Mouse (Mus musculus): ENCODE data around the gene Nr3c2. TPM values are rescaled to one million over a fixed set of nuclear protein-coding genes. Genes with fewer than 3 reads are reported as not detected.
A peak's percentile ranks its signal among the peaks of the same experiment; 100 is the strongest.

Gene Nr3c2
- polyA plus RNA-seq, 1 experiment, result 1.2 TPM

GRCm38 (mm10) chr8:76898721-76899410 lies 376 bp upstream of the Nr3c2 start:
- Histone ChIP-seq H3K4me1 (ENCODE audit: control insufficient read depth, insufficient read depth, low read length) (no peaks in the 10 kb centered on the region), H3K9ac (ENCODE audit: low read depth, poor library complexity, severe bottlenecking) (peak overlapping the region; percentile 64; the same call in 1 of the 2 replicates), H3K9me3 (replicated peaks; ENCODE audit: control insufficient read depth, insufficient read depth, low read length, poor library complexity, severe bottlenecking) (no peaks in the 10 kb centered on the region), H3K4me3 (ENCODE audit: low read depth, low read length) (peak overlapping the region; percentile 88), H3K27ac (ENCODE audit: insufficient read depth, low read length) (no peak overlapping the region), H3K27me3 (ENCODE audit: control insufficient read depth, insufficient read depth, low read length, poor library complexity, severe bottlenecking) (peaks cover 23% of the 10 kb centered on the region), H3K36me3 (ENCODE audit: control insufficient read depth, insufficient read depth, low read length, poor library complexity, severe bottlenecking) (no peaks in the 10 kb centered on the region)
- TF ChIP-seq EP300 (IDR thresholded peaks at IDR 0.05; ENCODE audit: insufficient read depth, low read depth, low read length), result no peak
- no peak for TF ChIP-seq POLR2A (IDR thresholded peaks at IDR 0.05; ENCODE audit: insufficient read depth, low read length)
- no peak for TF ChIP-seq CTCF (IDR thresholded peaks at IDR 0.05; ENCODE audit: low read depth, low read length)

- H3K27me3 ChIP-seq (ENCODE audit: control insufficient read depth, insufficient read depth, low read length, poor library complexity, severe bottlenecking), result peaks cover 29% of the 10 kb centered on the region
- H3K36me3 ChIP-seq (ENCODE audit: control insufficient read depth, insufficient read depth, low read length, poor library complexity, severe bottlenecking), result no peaks in the 10 kb centered on the region
- no peak overlapping the region for H3K27ac ChIP-seq (ENCODE audit: insufficient read depth, low read length)
- TF ChIP-seq EP300 (IDR thresholded peaks at IDR 0.05; ENCODE audit: insufficient read depth, low read depth, low read length), result no peak
- H3K9me3 ChIP-seq (replicated peaks; ENCODE audit: control insufficient read depth, insufficient read depth, low read length, poor library complexity, severe bottlenecking), result no peaks in the 10 kb centered on the region
- H3K4me1 ChIP-seq (ENCODE audit: control insufficient read depth, insufficient read depth, low read length), result no peaks in the 10 kb centered on the region
- peak overlapping the region; percentile 64 for H3K9ac ChIP-seq (ENCODE audit: low read depth, poor library complexity, severe bottlenecking)
- peak overlapping the region; percentile 88 for H3K4me3 ChIP-seq (ENCODE audit: low read depth, low read length)
Measured at GRCm38 (mm10) chr8:76900155-76901141, 1.2 kb downstream of the Nr3c2 start.

GRCm38 (mm10) chr8:76901430-76902204 lies 2.4 kb downstream of the Nr3c2 start:
- H3K27me3 ChIP-seq (ENCODE audit: control insufficient read depth, insufficient read depth, low read length, poor library complexity, severe bottlenecking), result peaks cover 29% of the 10 kb centered on the region
- no peaks in the 10 kb centered on the region for H3K36me3 ChIP-seq (ENCODE audit: control insufficient read depth, insufficient read depth, low read length, poor library complexity, severe bottlenecking)
- no peak overlapping the region for H3K27ac ChIP-seq (ENCODE audit: insufficient read depth, low read length)
- H3K4me1 ChIP-seq (ENCODE audit: control insufficient read depth, insufficient read depth, low read length), result no peaks in the 10 kb centered on the region
- H3K9me3 ChIP-seq (replicated peaks; ENCODE audit: control insufficient read depth, insufficient read depth, low read length, poor library complexity, severe bottlenecking), result no peaks in the 10 kb centered on the region
- peak overlapping the region; percentile 73 for H3K9ac ChIP-seq (ENCODE audit: low read depth, poor library complexity, severe bottlenecking)
- TF ChIP-seq POLR2A (IDR thresholded peaks at IDR 0.05; ENCODE audit: insufficient read depth, low read length) (peak; percentile 67), EP300 (IDR thresholded peaks at IDR 0.05; ENCODE audit: insufficient read depth, low read depth, low read length) (no peak)
- H3K4me3 ChIP-seq (ENCODE audit: low read depth, low read length), result peak overlapping the region; percentile 79

- H3K4me1 ChIP-seq (ENCODE audit: control insufficient read depth, insufficient read depth, low read length), result no peaks in the 10 kb centered on the region
- H3K27me3 ChIP-seq (ENCODE audit: control insufficient read depth, insufficient read depth, low read length, poor library complexity, severe bottlenecking), result peaks cover 27% of the 10 kb centered on the region
- H3K36me3 ChIP-seq (ENCODE audit: control insufficient read depth, insufficient read depth, low read length, poor library complexity, severe bottlenecking), result no peaks in the 10 kb centered on the region
- peak overlapping the region; percentile 39 for H3K9ac ChIP-seq (ENCODE audit: low read depth, poor library complexity, severe bottlenecking)
- TF ChIP-seq POLR2A (IDR thresholded peaks at IDR 0.05; ENCODE audit: insufficient read depth, low read length) (no peak), EP300 (IDR thresholded peaks at IDR 0.05; ENCODE audit: insufficient read depth, low read depth, low read length) (no peak), CTCF (IDR thresholded peaks at IDR 0.05; ENCODE audit: low read depth, low read length) (no peak)
- H3K9me3 ChIP-seq (replicated peaks; ENCODE audit: control insufficient read depth, insufficient read depth, low read length, poor library complexity, severe bottlenecking), result no peaks in the 10 kb centered on the region
- H3K27ac ChIP-seq (ENCODE audit: insufficient read depth, low read length), result no peak overlapping the region
- peak overlapping the region; percentile 77 for H3K4me3 ChIP-seq (ENCODE audit: low read depth, low read length)
Measured at GRCm38 (mm10) chr8:76902205-76903078, 3.2 kb downstream of the Nr3c2 start.

GRCm38 (mm10) chr8:76911206-76911605 lies 12.0 kb downstream of the Nr3c2 start:
- no peaks in the 10 kb centered on the region for H3K9me3 ChIP-seq (replicated peaks; ENCODE audit: control insufficient read depth, insufficient read depth, low read length, poor library complexity, severe bottlenecking)
- no peak overlapping the region for H3K27ac ChIP-seq (ENCODE audit: insufficient read depth, low read length)
- H3K27me3 ChIP-seq (ENCODE audit: control insufficient read depth, insufficient read depth, low read length, poor library complexity, severe bottlenecking), result no peaks in the 10 kb centered on the region
- H3K9ac ChIP-seq (ENCODE audit: low read depth, poor library complexity, severe bottlenecking), result no peak overlapping the region
- no peaks in the 10 kb centered on the region for H3K36me3 ChIP-seq (ENCODE audit: control insufficient read depth, insufficient read depth, low read length, poor library complexity, severe bottlenecking)
- no peak overlapping the region for H3K4me3 ChIP-seq (ENCODE audit: low read depth, low read length)
- TF ChIP-seq POLR2A (IDR thresholded peaks at IDR 0.05; ENCODE audit: insufficient read depth, low read length), result no peak
- no peaks in the 10 kb centered on the region for H3K4me1 ChIP-seq (ENCODE audit: control insufficient read depth, insufficient read depth, low read length)
